Mouse (Mus musculus) cerebellum, adult 8-10 months (tissue): ENCODE results near the gene Card9.
"Not testable (repeated sequence)": the region's sequence is repeated elsewhere in the genome, so short reads cannot be mapped to it uniquely, and the experiment has no call there.

Source experiments
- DNase-seq: peaks from one replicate; pipeline ENCODE4 v3.0.0; 2022

The Card9 gene

GRCm38 (mm10) chr2:26360772-26361171, at the start of gene Card9:
Gene Card9 (minus strand): TSS chr2:26360918.
- DNase-seq, result no peak

GRCm38 (mm10) chr2:26410091-26410490, 49.4 kb upstream of the Card9 start:
- DNase-seq, result no peak

GRCm38 (mm10) chr2:26409362-26409761, 48.6 kb upstream of the Card9 start:
- no peak for DNase-seq

- peak; percentile 99 for DNase-seq
Observed at GRCm38 (mm10) chr2:26408515-26409356, 48.0 kb upstream of the Card9 start, which contains the start of gene Inpp5e. Gene Inpp5e (minus strand): TSS chr2:26409203.

- no peak for DNase-seq
Observed at GRCm38 (mm10) chr2:26403306-26403705, 42.6 kb upstream of the Card9 start.

- peak; percentile 47 for DNase-seq
Observed at GRCm38 (mm10) chr2:26402265-26402664, 41.5 kb upstream of the Card9 start.

GRCm38 (mm10) chr2:26401023-26401422, 40.3 kb upstream of the Card9 start:
- no peak for DNase-seq

GRCm38 (mm10) chr2:26400296-26400695, 39.6 kb upstream of the Card9 start:
- DNase-seq, result no peak

GRCm38 (mm10) chr2:26399647-26400046, 38.9 kb upstream of the Card9 start:
- no peak for DNase-seq

- DNase-seq, result no peak
Observed at GRCm38 (mm10) chr2:26398978-26399377, 38.3 kb upstream of the Card9 start.

GRCm38 (mm10) chr2:26391617-26392016, 30.9 kb upstream of the Card9 start:
- no peak for DNase-seq

- no peak for DNase-seq
Observed at GRCm38 (mm10) chr2:26390954-26391353, 30.2 kb upstream of the Card9 start.

GRCm38 (mm10) chr2:26389154-26389690, 28.5 kb upstream of the Card9 start, which contains the start of the genes Entr1 and Pmpca:
Gene Entr1 (minus strand): TSS chr2:26389316.
Gene Pmpca (plus strand): TSS chr2:26389339.
- peak; percentile 77 for DNase-seq

GRCm38 (mm10) chr2:26388682-26389153, 28.0 kb upstream of the Card9 start:
- no peak for DNase-seq

- DNase-seq, result no peak
Observed at GRCm38 (mm10) chr2:26387713-26388112, 27.0 kb upstream of the Card9 start.

GRCm38 (mm10) chr2:26380871-26381270, 20.2 kb upstream of the Card9 start:
- DNase-seq, result not testable (repeated sequence)

GRCm38 (mm10) chr2:26380131-26380771, 19.5 kb upstream of the Card9 start, which contains the start of gene Snapc4:
Gene Snapc4 (minus strand): TSS chr2:26380653.
- DNase-seq, result peak; percentile 71

GRCm38 (mm10) chr2:26372396-26372795, 11.7 kb upstream of the Card9 start:
- DNase-seq, result no peak

- no peak for DNase-seq
Observed at GRCm38 (mm10) chr2:26368572-26368971, 7.9 kb upstream of the Card9 start.

- DNase-seq, result no peak
Observed at GRCm38 (mm10) chr2:26367911-26368310, 7.2 kb upstream of the Card9 start.

- DNase-seq, result peak; percentile 65
Observed at GRCm38 (mm10) chr2:26364738-26365465, 4.2 kb upstream of the Card9 start.

GRCm38 (mm10) chr2:26363481-26363880, 2.8 kb upstream of the Card9 start:
- no peak for DNase-seq

GRCm38 (mm10) chr2:26362991-26363390, 2.3 kb upstream of the Card9 start:
- DNase-seq, result no peak
